Mouse (Mus musculus) embryonic fibroblast, embryonic 13.5 days (primary cell): ENCODE data around the gene Gm20458. TPM values are rescaled to one million over a fixed set of nuclear protein-coding genes. Genes with fewer than 3 reads are reported as not detected.

Source experiments
- H3K27ac ChIP-seq: 2 replicates; pipeline ENCODE4 v1.5.1; 2012; ENCODE audit warnings: low read length, control low read depth, inconsistent platforms; ENCODE audit not compliant: insufficient read depth
- H3K4me1 ChIP-seq: 2 replicates; pipeline ENCODE4 v1.6.1; 2011; ENCODE audit warnings: low read length; ENCODE audit not compliant: control insufficient read depth, insufficient read depth
- H3K4me3 ChIP-seq: 2 replicates; pipeline ENCODE4 v1.5.1; 2011; ENCODE audit warnings: mild to moderate bottlenecking, control low read depth, low read length; ENCODE audit not compliant: insufficient read depth
- CTCF ChIP-seq: IDR thresholded peaks from 2 replicates; pipeline ENCODE4 v1.5.1; 2011; ENCODE audit warnings: mild to moderate bottlenecking, control low read depth, low read length, moderate library complexity, borderline replicate concordance; ENCODE audit not compliant: insufficient read depth
- POLR2A ChIP-seq: IDR thresholded peaks from 2 replicates; pipeline ENCODE4 v1.6.1; 2011; ENCODE audit warnings: low read depth, mild to moderate bottlenecking, control low read depth, low read length, moderate library complexity
- polyA plus RNA-seq: library from polyadenylated mRNA; stranded (reverse); fragments of >200 nt; gene quantifications from 2 replicates; pipeline ENCODE4 v1.2.4, GENCODE M21; 2011; ENCODE audit warnings: low read depth; ENCODE audit not compliant: missing spikeins, insufficient read length

The Gm20458 gene
- polyA plus RNA-seq, 1 experiment: 4.1 TPM

- TF ChIP-seq CTCF: no peak
- no peak for TF ChIP-seq POLR2A
- Histone ChIP-seq H3K27ac (no peak overlapping the region), H3K4me1 (no peaks in the 10 kb centered on the region), H3K4me3 (no peak overlapping the region)
Measured at GRCm38 (mm10) chr2:164424406-164424805, 36.4 kb upstream of the Gm20458 start.

GRCm38 (mm10) chr2:164425401-164425800 is 35.4 kb upstream of the Gm20458 start:
- TF ChIP-seq CTCF (no peak), POLR2A (no peak)
- Histone ChIP-seq H3K4me1 (no peaks in the 10 kb centered on the region), H3K27ac (no peak overlapping the region), H3K4me3 (no peak overlapping the region)

GRCm38 (mm10) chr2:164426121-164426520 is 34.6 kb upstream of the Gm20458 start:
- no peak for TF ChIP-seq POLR2A
- no peak for TF ChIP-seq CTCF
- Histone ChIP-seq H3K4me1 (peaks cover 3% of the 10 kb centered on the region), H3K27ac (no peak overlapping the region), H3K4me3 (no peak overlapping the region)

GRCm38 (mm10) chr2:164426952-164427351 is 33.8 kb upstream of the Gm20458 start:
- Histone ChIP-seq H3K4me3 (no peak overlapping the region), H3K27ac (no peak overlapping the region), H3K4me1 (peaks cover 3% of the 10 kb centered on the region)
- TF ChIP-seq CTCF (no peak), POLR2A (no peak)

GRCm38 (mm10) chr2:164428451-164428850 is 32.3 kb upstream of the Gm20458 start:
- no peak overlapping the region for H3K4me3 ChIP-seq
- H3K27ac ChIP-seq: no peak overlapping the region
- TF ChIP-seq CTCF: no peak
- TF ChIP-seq POLR2A: no peak
- H3K4me1 ChIP-seq: peaks cover 6% of the 10 kb centered on the region

GRCm38 (mm10) chr2:164429881-164430615 is 30.7 kb upstream of the Gm20458 start:
- TF ChIP-seq POLR2A (no peak), CTCF (no peak)
- Histone ChIP-seq H3K4me1 (peaks cover 7% of the 10 kb centered on the region), H3K4me3 (no peak overlapping the region), H3K27ac (no peak overlapping the region)

- TF ChIP-seq POLR2A: no peak
- TF ChIP-seq CTCF: no peak
- Histone ChIP-seq H3K4me3 (no peak overlapping the region), H3K27ac (no peak overlapping the region), H3K4me1 (peaks cover 12% of the 10 kb centered on the region)
Measured at GRCm38 (mm10) chr2:164430697-164431096, 30.1 kb upstream of the Gm20458 start.

GRCm38 (mm10) chr2:164431676-164432465 is 28.9 kb upstream of the Gm20458 start:
- peak; percentile 40 for TF ChIP-seq POLR2A
- TF ChIP-seq CTCF: no peak
- peak overlapping the region; percentile 95 for H3K27ac ChIP-seq
- H3K4me3 ChIP-seq: no peak overlapping the region
- H3K4me1 ChIP-seq: peaks cover 18% of the 10 kb centered on the region

- Histone ChIP-seq H3K27ac (peak overlapping the region; percentile 95), H3K4me3 (no peak overlapping the region), H3K4me1 (peaks cover 21% of the 10 kb centered on the region)
- peak; percentile 48 for TF ChIP-seq POLR2A
- TF ChIP-seq CTCF: no peak
Measured at GRCm38 (mm10) chr2:164432541-164433191, 28.1 kb upstream of the Gm20458 start.

- H3K4me1 ChIP-seq: peaks cover 26% of the 10 kb centered on the region
- TF ChIP-seq CTCF: no peak
- no peak for TF ChIP-seq POLR2A
Measured at GRCm38 (mm10) chr2:164433278-164433895, 27.4 kb upstream of the Gm20458 start.

More at GRCm38 (mm10) chr2:164433278-164433895, 27.4 kb upstream of the Gm20458 start:
- no peak overlapping the region for H3K4me3 ChIP-seq
- peak overlapping the region; percentile 95 for H3K27ac ChIP-seq
